Mouse (Mus musculus) lung, postnatal 0 days (tissue): ENCODE data around the gene Smco3. TPM values are rescaled to one million over a fixed set of nuclear protein-coding genes. Genes with fewer than 3 reads are reported as not detected.
A peak's percentile ranks its signal among the peaks of the same experiment; 100 is the strongest.
"Not testable (repeated sequence)": the region's sequence is repeated elsewhere in the genome, so short reads cannot be mapped to it uniquely, and the experiment has no call there.

Experiments used
- ATAC-seq: fragments of 200-750 bp; cut with Nextera tagmentation; 2 replicates; pipeline ENCODE4 v1.8.0; 2017; ENCODE audit warnings: moderate library complexity
- DNase-seq: peaks from one replicate; pipeline ENCODE4 v3.0.0-alpha.2; 2016; ENCODE audit warnings: low spot score
- H3K27ac ChIP-seq: fragments of 300-500 bp; sonication (generic); 2 replicates; pipeline ENCODE4 v1.5.1; 2014; ENCODE audit warnings: antibody characterized with exemption, mild to moderate bottlenecking, low read length, mixed read lengths
- H3K27me3 ChIP-seq: fragments of 300-500 bp; sonication (generic); replicated peaks from 2 replicates; pipeline ENCODE4 v1.6.1; 2014; ENCODE audit warnings: low read length, mixed read lengths; ENCODE audit not compliant: insufficient read depth
- H3K36me3 ChIP-seq: fragments of 300-500 bp; sonication (generic); 2 replicates; pipeline ENCODE4 v1.6.1; 2014; ENCODE audit warnings: low read length, mixed read lengths; ENCODE audit not compliant: insufficient read depth
- H3K4me1 ChIP-seq: fragments of 300-500 bp; sonication (generic); 2 replicates; pipeline ENCODE4 v1.6.1; 2014; ENCODE audit warnings: antibody characterized with exemption, low read depth, low read length, mixed read lengths; ENCODE audit not compliant: insufficient read depth
- H3K4me2 ChIP-seq: fragments of 300-500 bp; sonication (generic); replicated peaks from 2 replicates; pipeline ENCODE4 v1.6.1; 2014; ENCODE audit warnings: low read depth, mild to moderate bottlenecking, low read length, moderate library complexity, mixed read lengths
- H3K4me3 ChIP-seq: fragments of 300-500 bp; sonication (generic); 2 replicates; pipeline ENCODE4 v1.5.1; 2014; ENCODE audit warnings: low read depth, low read length
- H3K9ac ChIP-seq: fragments of 300-500 bp; sonication (generic); replicated peaks from 2 replicates; pipeline ENCODE4 v1.6.1; 2014; ENCODE audit warnings: low read depth, mild to moderate bottlenecking
- H3K9me3 ChIP-seq: fragments of 300-500 bp; sonication (generic); 2 replicates; pipeline ENCODE4 v1.6.1; 2016; ENCODE audit warnings: low read length, mixed read lengths
- CTCF ChIP-seq: IDR thresholded peaks from 2 replicates; pipeline ENCODE4 v1.5.1; 2016; ENCODE audit warnings: antibody characterized with exemption, mild to moderate bottlenecking
- EP300 ChIP-seq: IDR thresholded peaks from 2 replicates; pipeline ENCODE4 v1.6.1; 2016; ENCODE audit warnings: antibody characterized with exemption, mild to moderate bottlenecking, control low read depth
- WGBS: fragments of 180-500 bp; shearing (Covaris S2); extraction: QIAGEN DNeasy Blood & Tissue Kit; methylation state at CpG from one replicate; pipeline ENCODE4 v1.1.7; 2014; 5-methylcytosine and 5-hydroxymethylcytosine counted together
- polyA plus RNA-seq: library from polyadenylated mRNA; unstranded; fragments of >200 nt; fragmentation: Nextera tagmentation; extraction: Ambion mirVana; gene quantifications from 2 replicates; pipeline ENCODE4 v1.2.1, GENCODE M21; 2015

Gene Smco3
- polyA plus RNA-seq, 1 experiment from 2014 or later: 2.3 TPM

- Histone ChIP-seq H3K9me3 (no peaks in the 10 kb centered on the region), H3K4me3 (peak within 1 kb of the TSS; percentile 58), H3K9ac (peak within 1 kb of the TSS; percentile 76), H3K27me3 (no peaks in the 10 kb centered on the region), H3K36me3 (no peaks in the 10 kb centered on the region), H3K4me1 (peaks cover 3% of the 10 kb centered on the region; the same call in 1 of the 2 replicates), H3K4me2 (peak within 1 kb of the TSS; percentile 92), H3K27ac (peak within 1 kb of the TSS; percentile 95)
- no peak for TF ChIP-seq CTCF
- peak; percentile 88 for TF ChIP-seq EP300
- peak; percentile 53 for ATAC-seq
- WGBS: 1% methylated on average over 49 of the region's 50 CpGs
- peak; percentile 96 for DNase-seq
These were observed 31.3 kb downstream of the Smco3 start, which contains the start of gene Hist4h4 for GRCm38 (mm10) chr6:136803739-136804633. TSS of gene Hist4h4 (minus strand) at chr6:136804415.

- Histone ChIP-seq H3K4me2 (peak overlapping the region; percentile 92), H3K4me3 (peak overlapping the region; percentile 58), H3K27me3 (no peaks in the 10 kb centered on the region), H3K36me3 (no peaks in the 10 kb centered on the region), H3K27ac (peak overlapping the region; percentile 95), H3K9me3 (no peaks in the 10 kb centered on the region), H3K4me1 (peaks cover 3% of the 10 kb centered on the region; the same call in 1 of the 2 replicates), H3K9ac (peak overlapping the region; percentile 76)
- TF ChIP-seq CTCF: no peak
- TF ChIP-seq EP300: no peak
- DNase-seq: peak; percentile 18
- 9% methylated on average over 12 of the region's 12 CpGs for WGBS
- no peak for ATAC-seq
These were observed 32.0 kb downstream of the Smco3 start for GRCm38 (mm10) chr6:136803093-136803738.

GRCm38 (mm10) chr6:136801274-136801673 lies 34.0 kb downstream of the Smco3 start:
- no peaks in the 10 kb centered on the region for H3K9me3 ChIP-seq
- 67% methylated on average over 6 of the region's 6 CpGs for WGBS

GRCm38 (mm10) chr6:136800710-136801109 lies 34.5 kb downstream of the Smco3 start:
- ATAC-seq (no peak), DNase-seq (no peak)
- 78% methylated on average over 8 of the region's 8 CpGs for WGBS
- Histone ChIP-seq H3K27me3 (no peaks in the 10 kb centered on the region), H3K9ac (no peak overlapping the region), H3K9me3 (no peaks in the 10 kb centered on the region), H3K36me3 (no peaks in the 10 kb centered on the region), H3K27ac (no peak overlapping the region), H3K4me1 (peaks cover 3% of the 10 kb centered on the region; the same call in 1 of the 2 replicates), H3K4me3 (no peak overlapping the region), H3K4me2 (no peak overlapping the region)
- no peak for TF ChIP-seq CTCF
- no peak for TF ChIP-seq EP300

More at GRCm38 (mm10) chr6:136801274-136801673, 34.0 kb downstream of the Smco3 start:
- Histone ChIP-seq H3K9ac (no peak overlapping the region), H3K4me2 (no peak overlapping the region), H3K4me1 (peaks cover 3% of the 10 kb centered on the region; the same call in 1 of the 2 replicates), H3K27ac (no peak overlapping the region), H3K27me3 (no peaks in the 10 kb centered on the region), H3K36me3 (no peaks in the 10 kb centered on the region), H3K4me3 (no peak overlapping the region)
- ATAC-seq (no peak), DNase-seq (no peak)
- TF ChIP-seq CTCF (no peak), EP300 (no peak)

- not testable (repeated sequence) for H3K9ac ChIP-seq, ATAC-seq, H3K27me3 ChIP-seq, H3K27ac ChIP-seq, H3K4me2 ChIP-seq, H3K9me3 ChIP-seq, H3K4me3 ChIP-seq, DNase-seq, H3K36me3 ChIP-seq, H3K4me1 ChIP-seq
- 79% methylated on average over 3 of the region's 3 CpGs for WGBS
These were observed 37.2 kb downstream of the Smco3 start for GRCm38 (mm10) chr6:136797874-136798693.

- no peak overlapping the region for H3K27ac ChIP-seq
- no peak overlapping the region for H3K4me2 ChIP-seq
- ATAC-seq (no peak), DNase-seq (no peak)
- 57% methylated on average over 6 of the region's 6 CpGs for WGBS
- no peak overlapping the region for H3K4me3 ChIP-seq
- H3K4me1 ChIP-seq: no peaks in the 10 kb centered on the region; the same call in 1 of the 2 replicates
- TF ChIP-seq CTCF: no peak
- TF ChIP-seq EP300: no peak
- H3K9me3 ChIP-seq: no peaks in the 10 kb centered on the region
- H3K27me3 ChIP-seq: no peaks in the 10 kb centered on the region
- no peak overlapping the region for H3K9ac ChIP-seq
- H3K36me3 ChIP-seq: no peaks in the 10 kb centered on the region
These were observed 39.4 kb downstream of the Smco3 start for GRCm38 (mm10) chr6:136795850-136796249.
